17 mouse cellular contexts compared by ENCODE assay signal in the genomic region with DNA sequence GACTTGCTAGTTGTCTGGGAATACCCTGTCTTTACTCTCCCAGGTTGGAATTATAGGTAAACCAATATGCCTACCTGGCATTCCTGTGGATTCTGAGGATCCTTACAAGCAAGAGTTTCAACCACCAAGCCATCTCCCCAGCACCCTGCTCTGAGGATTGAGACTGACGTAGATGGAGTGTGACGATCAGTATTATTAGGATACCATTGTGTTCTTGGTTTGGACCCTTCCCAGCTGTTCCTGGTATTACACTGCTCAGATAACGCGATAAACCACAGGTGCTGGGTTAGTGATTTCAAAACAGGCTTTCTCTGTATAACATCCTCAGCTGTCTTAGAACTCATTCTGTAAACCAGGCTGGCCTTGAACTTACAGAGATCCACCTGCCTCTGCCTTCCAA.
"Had no signal": no experiment of that assay in that cellular context is flagged by ENCODE, and none has a peak within 500 bp of the region (broad histone marks: within the 10 kb centered on the region; RNA-seq: fewer than 3 reads in every experiment).

No protein-coding gene starts in this region.

- H3K36me3 ChIP-seq: lung, embryonic 15.5 days; midbrain, embryonic 13.5 days; midbrain, embryonic 15.5 days; neural tube, embryonic 12.5 days had no signal

- H3K4me3 ChIP-seq: lung, embryonic 15.5 days; megakaryocyte, embryonic 14.5 days; midbrain, embryonic 13.5 days; midbrain, embryonic 15.5 days; neural tube, embryonic 12.5 days had no signal

- ATAC-seq: lung, postnatal 0 days; midbrain, embryonic 13.5 days; midbrain, embryonic 15.5 days had no signal

- H3K9me3 ChIP-seq: lung, embryonic 15.5 days; midbrain, embryonic 13.5 days; midbrain, embryonic 15.5 days; neural tube, embryonic 12.5 days had no signal

- DNase-seq: liver, postnatal 0 days; lung, adult 2 months; lung, postnatal 14 days; lung, postnatal 36 days; right cerebral cortex, postnatal 14 days; spleen, adult 18-20 months; thymus, adult 18-20 months; thymus, postnatal 14 days; thymus, postnatal 36 days had no signal

- H3K9ac ChIP-seq: liver, postnatal 0 days; lung, embryonic 15.5 days; midbrain, embryonic 13.5 days; midbrain, embryonic 15.5 days; neural tube, embryonic 12.5 days had no signal

- H3K27me3 ChIP-seq: lung, embryonic 15.5 days; megakaryocyte, embryonic 14.5 days; midbrain, embryonic 13.5 days; midbrain, embryonic 15.5 days; neural tube, embryonic 12.5 days had no signal

- H3K4me2 ChIP-seq: lung, embryonic 15.5 days; midbrain, embryonic 11.5 days; midbrain, embryonic 13.5 days; midbrain, embryonic 15.5 days; neural tube, embryonic 12.5 days had no signal

- H3K27ac ChIP-seq: lung, embryonic 15.5 days; macrophage; midbrain, embryonic 13.5 days; midbrain, embryonic 15.5 days; neural tube, embryonic 12.5 days had no signal
